Mouse (Mus musculus) thymus, adult 2 months (tissue): Measurements from ENCODE around the gene Rfx1. TPM values are rescaled to one million over a fixed set of nuclear protein-coding genes. Genes with fewer than 3 reads are reported as not detected.
A peak's percentile ranks its signal among the peaks of the same experiment; 100 is the strongest.

Experiments used
- DNase-seq: peaks from one replicate; pipeline ENCODE4 v3.0.0; 2021
- H3K27ac ChIP-seq: fragments of 200-500 bp; 2 replicates; pipeline ENCODE4 v1.5.1; 2012; ENCODE audit warnings: low read length, control low read depth; ENCODE audit not compliant: control insufficient read depth, insufficient read depth
- H3K27me3 ChIP-seq: fragments of 200-500 bp; 2 replicates; pipeline ENCODE4 v1.6.1; 2012; ENCODE audit warnings: mild to moderate bottlenecking, low read length, moderate library complexity, mixed read lengths; ENCODE audit not compliant: control insufficient read depth, insufficient read depth
- H3K36me3 ChIP-seq: fragments of 200-500 bp; 2 replicates; pipeline ENCODE4 v1.6.1; 2012; ENCODE audit warnings: mild to moderate bottlenecking, low read length, moderate library complexity; ENCODE audit not compliant: control insufficient read depth, insufficient read depth
- H3K4me1 ChIP-seq: fragments of 200-500 bp; replicated peaks from 2 replicates; pipeline ENCODE4 v1.6.1; 2012; ENCODE audit warnings: low read length; ENCODE audit not compliant: control insufficient read depth, insufficient read depth
- H3K4me3 ChIP-seq: fragments of 200-500 bp; 2 replicates; pipeline ENCODE4 v1.5.1; 2012; ENCODE audit warnings: mild to moderate bottlenecking, low read length, control low read depth, moderate library complexity; ENCODE audit not compliant: control insufficient read depth, insufficient read depth
- CTCF ChIP-seq: fragments of 200-500 bp; IDR thresholded peaks from 2 replicates; pipeline ENCODE4 v1.5.1; 2012; ENCODE audit warnings: mild to moderate bottlenecking, control low read depth, low read length, moderate library complexity, borderline replicate concordance; ENCODE audit not compliant: control insufficient read depth, poor library complexity, insufficient read depth; ENCODE audit errors: extremely low read depth
- POLR2A ChIP-seq: fragments of 200-500 bp; IDR thresholded peaks from 2 replicates; pipeline ENCODE4 v1.6.1; 2012; ENCODE audit warnings: mild to moderate bottlenecking, low read length, control low read depth, moderate library complexity; ENCODE audit not compliant: control insufficient read depth, poor library complexity, insufficient read depth; ENCODE audit errors: extremely low read depth
- WGBS: fragments of 180-500 bp; shearing (Covaris S2); methylation state at CpG from one replicate; pipeline ENCODE4 v1.1.7; 2018; 5-methylcytosine and 5-hydroxymethylcytosine counted together
- polyA plus RNA-seq: library from polyadenylated mRNA; depleted of rRNA; stranded (reverse); fragments of >200 nt; gene quantifications from 2 replicates; pipeline ENCODE4 v1.2.3, GENCODE M21; 2012

Gene Rfx1
- polyA plus RNA-seq, 1 experiment, result 76.1 TPM

GRCm38 (mm10) chr8:84042066-84042947 is 24.3 kb upstream of the Rfx1 start, which contains the start of gene Il27ra:
Gene Il27ra, minus strand, starts transcription at chr8:84042589.
- H3K36me3 ChIP-seq, result peaks cover 12% of the 10 kb centered on the region
- peaks cover 25% of the 10 kb centered on the region for H3K4me1 ChIP-seq
- no peaks in the 10 kb centered on the region for H3K27me3 ChIP-seq
- H3K4me3 ChIP-seq, result peak within 1 kb of the TSS; percentile 75
- TF ChIP-seq CTCF (peak; percentile 42; the same call in 1 of the 2 replicates), POLR2A (peak; percentile 38; the same call in 1 of the 2 replicates)
- peak; percentile 81 for DNase-seq
- peak within 1 kb of the TSS; percentile 40 for H3K27ac ChIP-seq
- WGBS, result under 1% methylated on average over 40 of the region's 40 CpGs

- Histone ChIP-seq H3K36me3 (peaks cover 8% of the 10 kb centered on the region), H3K4me3 (peak overlapping the region; percentile 75), H3K4me1 (peaks cover 25% of the 10 kb centered on the region), H3K27ac (peak overlapping the region; percentile 40), H3K27me3 (no peaks in the 10 kb centered on the region)
- TF ChIP-seq POLR2A, result no peak
- no peak for DNase-seq
- 64% methylated on average over 12 of the region's 12 CpGs for WGBS
These were observed 23.7 kb upstream of the Rfx1 start for GRCm38 (mm10) chr8:84042948-84043342.

DNA sequence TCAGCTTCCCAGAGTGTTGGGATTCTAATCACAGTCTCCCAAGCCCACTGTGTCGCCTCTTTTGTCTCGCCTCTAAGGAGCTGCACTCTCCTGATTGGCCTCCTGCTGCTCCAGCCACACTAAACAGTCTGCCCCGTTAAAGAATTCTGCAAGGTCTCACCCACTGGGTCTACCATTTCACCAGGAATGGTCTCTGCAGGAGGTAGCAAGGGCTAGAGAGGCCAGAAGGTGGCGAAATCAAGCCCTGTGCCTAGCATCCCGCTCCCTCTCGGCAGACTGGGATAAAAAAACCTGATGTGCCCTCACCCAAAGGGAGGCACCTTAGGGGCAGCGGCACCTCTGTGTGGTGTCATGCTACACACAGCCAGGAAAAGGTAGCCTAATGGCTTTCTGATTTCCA is 22.5 kb upstream of the Rfx1 start:
- no peak overlapping the region for H3K4me3 ChIP-seq

DNA sequence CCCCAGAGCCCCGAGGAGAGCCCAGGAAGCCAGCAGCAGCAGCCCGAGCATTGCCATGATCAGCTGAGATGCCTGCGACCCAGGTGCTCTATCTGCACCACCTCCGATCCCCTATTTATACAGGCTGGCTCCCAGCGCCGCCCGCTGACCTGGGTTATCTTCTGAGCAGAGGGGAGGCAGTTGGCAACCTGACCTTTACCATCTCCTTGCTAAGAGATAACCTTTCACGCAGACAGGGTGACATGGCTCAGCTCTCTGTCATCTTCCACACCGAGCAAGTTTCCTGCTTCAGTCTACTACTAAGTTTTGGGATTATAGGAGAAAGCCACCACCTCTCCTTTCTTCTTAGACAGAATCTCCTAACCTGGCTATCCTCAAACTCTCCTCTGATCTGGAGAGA is 21.7 kb upstream of the Rfx1 start, which contains the start of gene Rln3:
Rln3 (minus strand) TSS at position 101 of the 400 bp plus-strand sequence.
- Histone ChIP-seq H3K27me3 (no peaks in the 10 kb centered on the region), H3K4me1 (peaks cover 21% of the 10 kb centered on the region), H3K36me3 (no peaks in the 10 kb centered on the region), H3K4me3 (no peak within 1 kb of the TSS), H3K27ac (no peak within 1 kb of the TSS)
- 92% methylated on average over 9 of the region's 9 CpGs for WGBS
- no peak for TF ChIP-seq CTCF
- no peak for TF ChIP-seq POLR2A
- DNase-seq, result no peak

More for the DNA sequence above, 22.5 kb upstream of the Rfx1 start:
- DNase-seq, result no peak
- Histone ChIP-seq H3K27me3 (no peaks in the 10 kb centered on the region), H3K4me1 (peaks cover 25% of the 10 kb centered on the region), H3K27ac (no peak overlapping the region), H3K36me3 (no peaks in the 10 kb centered on the region)
- TF ChIP-seq POLR2A, result no peak
- no peak for TF ChIP-seq CTCF
- 92% methylated on average over 7 of the region's 7 CpGs for WGBS

DNA sequence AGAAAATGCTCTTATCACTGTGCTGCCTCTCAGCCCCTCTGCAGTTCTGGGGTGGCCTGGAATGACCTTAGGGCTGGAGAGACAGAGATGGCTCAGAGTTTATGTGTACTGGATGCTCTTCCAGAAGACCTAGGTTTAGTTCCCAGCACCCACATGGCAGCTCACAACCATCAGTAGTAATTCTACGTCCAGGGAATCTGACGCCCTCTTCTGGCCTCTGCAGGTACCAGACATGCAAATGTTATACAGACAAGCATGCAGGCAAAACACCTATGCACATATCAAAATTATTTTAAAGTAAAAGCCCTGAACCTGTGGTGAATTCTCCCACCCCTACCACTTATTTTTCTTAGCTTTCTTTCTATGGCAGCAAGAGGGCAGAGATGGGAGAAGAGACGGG is 20.1 kb upstream of the Rfx1 start:
- DNase-seq, result no peak
- TF ChIP-seq CTCF, result no peak
- TF ChIP-seq POLR2A, result no peak
- no peaks in the 10 kb centered on the region for H3K36me3 ChIP-seq
- H3K27me3 ChIP-seq, result no peaks in the 10 kb centered on the region
- H3K4me3 ChIP-seq, result no peak overlapping the region
- 94% methylated on average over 3 of the region's 3 CpGs for WGBS
- no peak overlapping the region for H3K27ac ChIP-seq
- peaks cover 14% of the 10 kb centered on the region for H3K4me1 ChIP-seq

DNA sequence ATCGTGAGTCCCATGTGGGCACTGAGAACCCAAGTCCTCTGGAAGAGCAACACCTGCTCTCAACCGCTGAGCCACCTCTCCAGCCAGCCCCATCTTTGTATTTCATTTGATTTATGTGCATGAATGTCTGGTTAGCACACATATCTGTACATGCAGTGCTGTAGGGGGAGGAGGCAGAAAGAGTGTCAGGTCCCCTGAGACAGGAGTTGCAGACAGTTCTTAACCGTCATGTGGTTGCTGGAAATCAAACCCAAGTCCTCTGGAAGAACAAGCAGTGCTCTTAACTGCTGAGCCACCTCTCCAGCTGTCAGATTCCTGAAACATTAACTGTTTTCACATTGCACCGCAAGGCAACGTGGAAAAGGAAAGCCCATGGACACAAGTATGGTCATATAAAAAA is 18.5 kb upstream of the Rfx1 start:
- Histone ChIP-seq H3K4me1 (peaks cover 1% of the 10 kb centered on the region), H3K27me3 (no peaks in the 10 kb centered on the region), H3K36me3 (no peaks in the 10 kb centered on the region), H3K4me3 (no peak overlapping the region), H3K27ac (no peak overlapping the region)
- 88% methylated on average over 5 of the region's 5 CpGs for WGBS
- no peak for DNase-seq
- TF ChIP-seq POLR2A, result no peak
- TF ChIP-seq CTCF, result no peak
